ENCODE assay signal across 7 mouse cellular contexts in the genomic region with DNA sequence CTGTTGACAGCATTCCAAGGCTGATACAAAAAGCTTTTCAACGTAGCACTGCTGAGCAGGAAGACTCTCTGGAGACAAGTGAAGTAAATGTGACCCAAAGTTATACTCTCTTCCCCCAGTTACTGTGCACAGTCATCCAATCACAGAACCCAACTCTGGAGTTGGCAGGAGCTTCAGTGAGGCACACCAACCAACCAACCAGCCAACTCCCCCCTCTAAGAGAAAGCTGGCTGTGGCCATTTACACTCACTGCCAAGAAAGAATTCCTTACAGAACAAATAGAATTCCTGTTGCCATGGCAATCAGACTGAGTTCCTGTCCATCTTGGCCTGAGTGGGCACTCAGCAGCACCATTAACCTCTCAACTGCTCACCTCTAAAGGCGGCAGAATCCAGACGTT. TPM values are rescaled to one million over a fixed set of nuclear protein-coding genes. Genes with fewer than 3 reads are reported as not detected.
DNase-seq lines count a peak whose midpoint lies in the region; ATAC-seq lines count a peak whose summit lies in the region.

No protein-coding gene starts in this region.

- WGBS in midbrain, embryonic 13.5 days, result 51% methylated on average over 3 of the region's 3 CpGs
- WGBS in midbrain, embryonic 11.5 days, result 75% methylated on average over 3 of the region's 3 CpGs
- 54% methylated on average over 3 of the region's 3 CpGs for WGBS in midbrain, embryonic 16.5 days

- no peak overlapping the region for H3K4me2 ChIP-seq in midbrain, embryonic 13.5 days (replicated peaks)
- H3K4me2 ChIP-seq in midbrain, embryonic 11.5 days, result no peak overlapping the region
- H3K4me2 ChIP-seq in midbrain, embryonic 16.5 days (ENCODE audit: low read length), result no peak overlapping the region

- H3K9me3 ChIP-seq in midbrain, embryonic 13.5 days, result no peaks in the 10 kb centered on the region
- no peaks in the 10 kb centered on the region for H3K9me3 ChIP-seq in midbrain, embryonic 11.5 days (ENCODE audit: control insufficient read depth, low read length)
- no peaks in the 10 kb centered on the region for H3K9me3 ChIP-seq in midbrain, embryonic 16.5 days (replicated peaks; ENCODE audit: control insufficient read depth, low read length, poor library complexity, severe bottlenecking)

- H3K4me3 ChIP-seq in midbrain, embryonic 13.5 days (replicated peaks), result no peak overlapping the region
- no peak overlapping the region for H3K4me3 ChIP-seq in midbrain, embryonic 11.5 days (ENCODE audit: low read depth, low read length)
- no peak overlapping the region for H3K4me3 ChIP-seq in midbrain, embryonic 16.5 days (ENCODE audit: low read depth, low read length)

- H3K27me3 ChIP-seq in midbrain, embryonic 13.5 days, result no peaks in the 10 kb centered on the region
- no peaks in the 10 kb centered on the region for H3K27me3 ChIP-seq in midbrain, embryonic 11.5 days (ENCODE audit: control insufficient read depth, insufficient read depth, low read length)
- no peaks in the 10 kb centered on the region for H3K27me3 ChIP-seq in midbrain, embryonic 16.5 days (ENCODE audit: control insufficient read depth, insufficient read depth, low read depth, low read length)

- no peak overlapping the region for H3K27ac ChIP-seq in midbrain, embryonic 13.5 days
- H3K27ac ChIP-seq in midbrain, embryonic 11.5 days (ENCODE audit: low read depth, low read length), result no peak overlapping the region
- H3K27ac ChIP-seq in midbrain, embryonic 16.5 days (ENCODE audit: low read length), result peak overlapping the region; percentile 34; the same call in 1 of the 2 replicates

- no peak for DNase-seq in midbrain, embryonic 11.5 days (ENCODE audit: low spot score, missing footprints)
- DNase-seq in cerebellum, adult 11 months, result peak; percentile 53
- peak; percentile 67 for DNase-seq in gastrocnemius, postnatal 25 days
- peak; percentile 54 to 69 for DNase-seq in layer of hippocampus, adult 8-10 months (ENCODE audit: low spot score in 2 of 2)

- H3K36me3 ChIP-seq in midbrain, embryonic 13.5 days, result no peaks in the 10 kb centered on the region
- H3K36me3 ChIP-seq in midbrain, embryonic 11.5 days (ENCODE audit: control insufficient read depth, insufficient read depth, low read length), result no peaks in the 10 kb centered on the region
- H3K36me3 ChIP-seq in midbrain, embryonic 16.5 days (ENCODE audit: control insufficient read depth, insufficient read depth, low read length), result no peaks in the 10 kb centered on the region

- H3K4me1 ChIP-seq in midbrain, embryonic 13.5 days (replicated peaks), result peaks cover 20% of the 10 kb centered on the region
- H3K4me1 ChIP-seq in midbrain, embryonic 11.5 days (ENCODE audit: control insufficient read depth, insufficient read depth, low read length), result no peaks in the 10 kb centered on the region
- peaks cover 13% of the 10 kb centered on the region for H3K4me1 ChIP-seq in midbrain, embryonic 16.5 days (ENCODE audit: control insufficient read depth, insufficient read depth, low read length)

- ATAC-seq in midbrain, embryonic 13.5 days, result peak; percentile 74
- no peak for ATAC-seq in midbrain, embryonic 11.5 days (ENCODE audit: low FRiP score)
- peak; percentile 77 for ATAC-seq in midbrain, embryonic 16.5 days
- no peak for ATAC-seq in CD4-positive, CD25-positive, alpha-beta regulatory T cell, adult 4 months

- no peak overlapping the region for H3K9ac ChIP-seq in midbrain, embryonic 13.5 days (replicated peaks)
- no peak overlapping the region for H3K9ac ChIP-seq in midbrain, embryonic 11.5 days (ENCODE audit: low read length)
- no peak overlapping the region for H3K9ac ChIP-seq in midbrain, embryonic 16.5 days (ENCODE audit: low read depth, low read length)

RNA-seq across cellular contexts. Expression of gene Sptbn1, which starts 24.4 kb away (rescaled TPM):
- 121 and 136 TPM in 2 replicates for polyA plus RNA-seq in midbrain, embryonic 13.5 days (2015; fragmentation: Nextera tagmentation; extraction: Ambion mirVana)
- polyA plus RNA-seq in midbrain, embryonic 11.5 days (2014; fragmentation: Nextera tagmentation; extraction: Ambion mirVana), result 85.8 and 86.2 TPM in 2 replicates
- 100 to 1,000 TPM; 126 to 130 TPM for total RNA-seq in gastrocnemius, postnatal 25 days (2021)
- total RNA-seq in layer of hippocampus, adult 8-10 months (2022), result 100 to 1,000 TPM; 536 to 568 (median 551) TPM
- 185 TPM in 2 replicates for polyA plus RNA-seq in midbrain, embryonic 16.5 days (2015; fragmentation: Nextera tagmentation; extraction: Ambion mirVana)
- polyA plus RNA-seq in CD4-positive, CD25-positive, alpha-beta regulatory T cell, adult 4 months (2017; shearing (Covaris generic)), result 100 to 1,000 TPM in 1 of 2 experiments, 10 to 100 TPM in 1; 95.8 to 120 TPM

Comparison
In these comparisons a context has a peak if more than half of its experiments do, and no peak if none do; other contexts are left out.
1. ATAC-seq: peak in midbrain, embryonic 13.5 days (single experiment) and midbrain, embryonic 16.5 days (single experiment); none in midbrain, embryonic 11.5 days (single experiment) and CD4-positive, CD25-positive, alpha-beta regulatory T cell, adult 4 months (single experiment).